Mouse (Mus musculus) hindbrain, embryonic 15.5 days (tissue): ENCODE measurements around the gene Ucn3. TPM values are rescaled to one million over a fixed set of nuclear protein-coding genes. Genes with fewer than 3 reads are reported as not detected.

Experiments used
- microRNA-seq: library from miRNA; unstranded; fragments of <30 nt; microRNA quantifications from one replicate; pipeline ENCODE4, GENCODE M21; 2016
- polyA plus RNA-seq: library from polyadenylated mRNA; unstranded; fragments of >200 nt; fragmentation: Nextera tagmentation; extraction: Ambion mirVana; gene quantifications from 2 replicates; pipeline ENCODE4 v1.2.1, GENCODE M21; 2015

The Ucn3 gene
- polyA plus RNA-seq, 1 experiment from 2014 or later: not detected

Small RNAs within 50 kb of the gene (microRNA-seq; reads per million reads assigned to microRNA genes)
- gene Gm22460: not detected

Other genes with a start within 250 kb of the Ucn3 start
- gene Calml3, start 141.0 kb downstream of the Ucn3 start, polyA plus RNA-seq: 0.21 TPM in 1 of 2 replicates, not detected in the other
- 0.27 TPM in 1 of 2 replicates, not detected in the other for gene Calm4, start 107.6 kb downstream of the Ucn3 start, polyA plus RNA-seq
- gene Calm5, start 91.2 kb downstream of the Ucn3 start, polyA plus RNA-seq: not detected in 2 replicates
- gene Net1, start 27.1 kb downstream of the Ucn3 start, polyA plus RNA-seq: 12.7 and 13.0 TPM in 2 replicates
- gene Tubal3, start 27.1 kb downstream of the Ucn3 start, polyA plus RNA-seq: 0.04 TPM in 1 of 2 replicates, not detected in the other
- 0.75 and 0.92 TPM in 2 replicates for gene Akr1c14, start 103.7 kb upstream of the Ucn3 start, polyA plus RNA-seq
- gene Akr1c18, start 205.3 kb upstream of the Ucn3 start, polyA plus RNA-seq: not detected in 2 replicates
- 3.7 TPM in 2 replicates for gene Akr1c13, start 245.8 kb upstream of the Ucn3 start, polyA plus RNA-seq